Mouse (Mus musculus) liver, adult 2 months (tissue): Measurements from ENCODE around the gene Cdcp2. TPM values are rescaled to one million over a fixed set of nuclear protein-coding genes. Genes with fewer than 3 reads are reported as not detected.

ENCODE experiments used
- DNase-seq: peaks from one replicate; pipeline ENCODE4 v3.0.0-alpha.2; 2011; ENCODE audit warnings: low read depth, low spot score; ENCODE audit errors: extremely low read depth
- H3K27ac ChIP-seq: fragments of 200-500 bp; replicated peaks from 2 replicates; pipeline ENCODE4 v1.5.1; 2012; ENCODE audit warnings: low read depth, mild to moderate bottlenecking, control low read depth, inconsistent platforms, low read length; ENCODE audit not compliant: insufficient read depth
- H3K27me3 ChIP-seq: fragments of 200-500 bp; 2 replicates; pipeline ENCODE4 v1.6.1; 2012; ENCODE audit warnings: mild to moderate bottlenecking, moderate library complexity, low read length, inconsistent platforms; ENCODE audit not compliant: control insufficient read depth, insufficient read depth
- H3K36me3 ChIP-seq: fragments of 200-500 bp; 2 replicates; pipeline ENCODE4 v1.6.1; 2012; ENCODE audit warnings: low read length, inconsistent platforms; ENCODE audit not compliant: control insufficient read depth, insufficient read depth
- H3K4me1 ChIP-seq: fragments of 200-500 bp; 2 replicates; pipeline ENCODE4 v1.6.1; 2011; ENCODE audit warnings: low read length; ENCODE audit not compliant: control insufficient read depth, insufficient read depth
- H3K4me3 ChIP-seq: fragments of 200-500 bp; 2 replicates; pipeline ENCODE4 v1.5.1; 2011; ENCODE audit warnings: low read depth, mild to moderate bottlenecking, control low read depth, low read length, moderate library complexity; ENCODE audit not compliant: insufficient read depth
- H3K79me2 ChIP-seq: fragments of 200-500 bp; 2 replicates; pipeline ENCODE4 v1.6.1; 2012; ENCODE audit warnings: inconsistent platforms, mild to moderate bottlenecking, low read length, moderate library complexity; ENCODE audit not compliant: control insufficient read depth, insufficient read depth
- H3K9ac ChIP-seq: fragments of 200-500 bp; 2 replicates; pipeline ENCODE4 v1.6.1; 2012; ENCODE audit warnings: low read depth, mild to moderate bottlenecking, control low read depth, inconsistent platforms, low read length
- CTCF ChIP-seq: fragments of 200-500 bp; IDR thresholded peaks from 2 replicates; pipeline ENCODE4 v1.5.1; 2011; ENCODE audit warnings: low read depth, low read length, control low read depth
- POLR2A ChIP-seq: fragments of 200-500 bp; IDR thresholded peaks from 2 replicates; pipeline ENCODE4 v1.6.1; 2011; ENCODE audit warnings: low read length, control low read depth; ENCODE audit not compliant: insufficient read depth; ENCODE audit errors: extremely low read depth
- WGBS: fragments of 180-500 bp; shearing (Covaris S2); methylation state at CpG from one replicate; pipeline ENCODE4 v1.1.7; 2018; 5-methylcytosine and 5-hydroxymethylcytosine counted together
- polyA plus RNA-seq: library from polyadenylated mRNA; depleted of rRNA; stranded (reverse); fragments of >200 nt; gene quantifications from 2 replicates; pipeline ENCODE4 v1.2.3, GENCODE M21; 2012
- total RNA-seq: library from RNA; depleted of rRNA; stranded (reverse); fragments of >200 nt; gene quantifications from 2 replicates; pipeline ENCODE4 v1.2.3, GENCODE M21; 2014

Cdcp2 gene
- total and polyA plus RNA-seq, 2 experiments, result not detected

GRCm38 (mm10) chr4:107138948-107139835 is 42.5 kb downstream of the Cdcp2 start:
- Histone ChIP-seq H3K27ac (no peak overlapping the region), H3K4me3 (no peak overlapping the region), H3K4me1 (no peaks in the 10 kb centered on the region), H3K9ac (no peak overlapping the region), H3K27me3 (no peaks in the 10 kb centered on the region), H3K79me2 (no peaks in the 10 kb centered on the region), H3K36me3 (0 out of 2 replicates have a peak, but pooled peaks cover 2% of the 10 kb centered on the region)
- WGBS, result 91% methylated on average over 37 of the region's 37 CpGs
- TF ChIP-seq POLR2A (no peak), CTCF (no peak)
- no peak for DNase-seq

GRCm38 (mm10) chr4:107139836-107140631 is 43.3 kb downstream of the Cdcp2 start:
- no peak overlapping the region for H3K27ac ChIP-seq
- no peaks in the 10 kb centered on the region for H3K79me2 ChIP-seq
- H3K9ac ChIP-seq, result no peak overlapping the region
- no peaks in the 10 kb centered on the region for H3K27me3 ChIP-seq
- TF ChIP-seq POLR2A (no peak), CTCF (no peak)
- no peak overlapping the region for H3K4me3 ChIP-seq
- WGBS, result 76% methylated on average over 13 of the region's 13 CpGs
- no peaks in the 10 kb centered on the region for H3K4me1 ChIP-seq
- no peak for DNase-seq
- 0 out of 2 replicates have a peak, but pooled peaks cover 2% of the 10 kb centered on the region for H3K36me3 ChIP-seq

- H3K4me3 ChIP-seq, result no peak overlapping the region
- no peak for TF ChIP-seq CTCF
- TF ChIP-seq POLR2A, result no peak
- no peaks in the 10 kb centered on the region for H3K4me1 ChIP-seq
- 92% methylated on average over 8 of the region's 8 CpGs for WGBS
- no peak overlapping the region for H3K9ac ChIP-seq
- H3K27ac ChIP-seq, result no peak overlapping the region
- H3K79me2 ChIP-seq, result no peaks in the 10 kb centered on the region
- peaks cover 10% of the 10 kb centered on the region; the same call in 1 of the 2 replicates for H3K36me3 ChIP-seq
- H3K27me3 ChIP-seq, result no peaks in the 10 kb centered on the region
- no peak for DNase-seq
Measured at GRCm38 (mm10) chr4:107143511-107143910, 46.8 kb downstream of the Cdcp2 start.

GRCm38 (mm10) chr4:107150991-107151390 is 54.3 kb downstream of the Cdcp2 start:
- WGBS, result 96% methylated on average over 6 of the region's 6 CpGs
- peaks cover 3% of the 10 kb centered on the region; the same call in 1 of the 2 replicates for H3K79me2 ChIP-seq

DNA sequence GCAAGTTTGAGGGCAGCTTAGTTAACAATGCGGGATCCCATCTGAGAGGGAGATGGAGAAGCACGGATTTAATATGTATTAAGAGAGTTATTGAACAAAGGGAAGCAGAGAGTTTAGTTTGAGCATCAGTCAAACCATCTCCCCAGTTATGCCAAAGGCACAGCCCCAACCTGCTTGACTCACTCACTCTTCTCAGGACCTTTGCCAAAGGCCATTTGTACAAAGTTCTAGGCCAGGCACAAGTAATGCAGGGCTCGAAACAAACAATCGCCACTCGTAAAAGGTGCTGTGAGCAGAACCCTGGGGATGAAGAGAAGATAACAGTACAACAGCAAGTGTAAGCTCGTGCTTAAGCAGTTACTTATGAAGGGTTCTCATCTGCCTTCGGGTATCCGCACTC is 55.9 kb downstream of the Cdcp2 start:
- no peaks in the 10 kb centered on the region for H3K27me3 ChIP-seq
- H3K9ac ChIP-seq, result no peak overlapping the region
- H3K4me3 ChIP-seq, result no peak overlapping the region
- peaks cover 23% of the 10 kb centered on the region for H3K4me1 ChIP-seq
- WGBS, result 62% methylated on average over 8 of the region's 8 CpGs
- no peaks in the 10 kb centered on the region for H3K36me3 ChIP-seq
- TF ChIP-seq POLR2A, result no peak
- TF ChIP-seq CTCF, result no peak
- DNase-seq, result peak; percentile 71
- H3K27ac ChIP-seq, result 0 out of 2 replicates have a peak overlapping the region, but pooled peaks have one; percentile 7
- peaks cover 3% of the 10 kb centered on the region; the same call in 1 of the 2 replicates for H3K79me2 ChIP-seq

More at GRCm38 (mm10) chr4:107150991-107151390, 54.3 kb downstream of the Cdcp2 start:
- no peak for TF ChIP-seq POLR2A
- no peak for TF ChIP-seq CTCF
- Histone ChIP-seq H3K36me3 (peaks cover 8% of the 10 kb centered on the region; the same call in 1 of the 2 replicates), H3K4me1 (peaks cover 13% of the 10 kb centered on the region), H3K4me3 (no peak overlapping the region), H3K27ac (no peak overlapping the region), H3K27me3 (no peaks in the 10 kb centered on the region), H3K9ac (no peak overlapping the region)
- DNase-seq, result no peak
